Mouse (Mus musculus) myocyte (in vitro differentiated cells): Measurements from ENCODE around the gene Hmx2.

Experiments used
- CEBPB ChIP-seq: IDR thresholded peaks from 2 replicates; pipeline ENCODE4 v1.6.1; 2011; ENCODE audit warnings: mild to moderate bottlenecking, moderate library complexity; ENCODE audit not compliant: poor library complexity, insufficient read depth, severe bottlenecking
- E2F4 ChIP-seq: IDR thresholded peaks from one replicate; pipeline ENCODE4 v1.6.1; 2011; ENCODE audit warnings: mild to moderate bottlenecking, control low read depth, moderate library complexity; ENCODE audit not compliant: insufficient read depth
- MAX ChIP-seq: IDR thresholded peaks from one replicate; pipeline ENCODE4 v1.6.1; 2011; ENCODE audit warnings: low read depth, mild to moderate bottlenecking, control low read depth
- MYOD1 ChIP-seq, 3 experiments: IDR thresholded peaks; one replicate each; pipeline ENCODE4 v1.6.1; 2011; ENCODE audit warnings: control low read depth in 2 of 3, low read depth in 2 of 3, mild to moderate bottlenecking in 2 of 3, moderate library complexity in 1 of 3; ENCODE audit not compliant: insufficient read length in 2 of 3, control insufficient read depth in 1 of 3
- MYOG ChIP-seq, 3 experiments: IDR thresholded peaks; one replicate each; pipeline ENCODE4 v1.6.1; 2011; ENCODE audit warnings: control low read depth in 2 of 3, low read depth in 2 of 3, mild to moderate bottlenecking in 2 of 3; ENCODE audit not compliant: insufficient read length in 2 of 3, control insufficient read depth in 1 of 3, insufficient read depth in 1 of 3
- POLR2A ChIP-seq: IDR thresholded peaks from one replicate; pipeline ENCODE4 v1.6.1; 2011; ENCODE audit warnings: low read depth, mild to moderate bottlenecking, control low read depth, moderate library complexity; ENCODE audit not compliant: insufficient read length
- POLR2AphosphoS2 ChIP-seq: IDR thresholded peaks from one replicate; pipeline ENCODE4 v1.6.1; 2011; ENCODE audit warnings: low read depth, control low read depth; ENCODE audit not compliant: insufficient read length
- REST ChIP-seq: IDR thresholded peaks from one replicate; pipeline ENCODE4 v1.6.1; 2011; ENCODE audit warnings: mild to moderate bottlenecking, control low read depth, moderate library complexity; ENCODE audit not compliant: insufficient read depth, insufficient read length
- SRF ChIP-seq: IDR thresholded peaks from one replicate; pipeline ENCODE4 v1.6.1; 2011; ENCODE audit warnings: low read depth; ENCODE audit not compliant: control insufficient read depth, insufficient read length
- TCF12 ChIP-seq: IDR thresholded peaks from one replicate; pipeline ENCODE4 v1.6.1; 2011; ENCODE audit warnings: mild to moderate bottlenecking, control low read depth; ENCODE audit not compliant: poor library complexity, insufficient read depth, severe bottlenecking
- USF1 ChIP-seq: IDR thresholded peaks from one replicate; pipeline ENCODE4 v1.6.1; 2011; ENCODE audit warnings: low read depth, mild to moderate bottlenecking, control low read depth, moderate library complexity

GRCm38 (mm10) chr7:131542115-131542871, 6.3 kb upstream of the Hmx2 start, which contains the start of gene Hmx3:
- TF ChIP-seq TCF12 (no peak), POLR2A (no peak), MAX (no peak), MYOG (IDR thresholded peaks at IDR 0.05; ENCODE audit: control insufficient read depth in 1 of 3, insufficient read depth in 1 of 3, insufficient read length in 2 of 3, low read depth in 2 of 3) (no peak), E2F4 (no peak), POLR2AphosphoS2 (no peak), MYOD1 (IDR thresholded peaks at IDR 0.05; ENCODE audit: control insufficient read depth in 1 of 3, insufficient read length in 2 of 3, low read depth in 2 of 3) (no peak), USF1 (no peak), SRF (no peak), CEBPB (no peak), REST (no peak)
